Mouse (Mus musculus): ENCODE data around the gene Gm9918. TPM values are rescaled to one million over a fixed set of nuclear protein-coding genes. Genes with fewer than 3 reads are reported as not detected.

Gm9918 gene
- polyA plus RNA-seq, 1 experiment, result not detected

GRCm38 (mm10) chr15:102231748-102232147 is 38.6 kb upstream of the Gm9918 start, which contains the start of gene Itgb7:
Gene Itgb7, minus strand, starts transcription at chr15:102231944.
- DNase-seq (ENCODE audit: low read depth in 1 of 2, low spot score in 2 of 2), result peak in 1 of 2 experiments; percentile 81

GRCm38 (mm10) chr15:102232764-102233163 is 37.6 kb upstream of the Gm9918 start:
- 90% methylated on average over 7 of the region's 7 CpGs for WGBS
- no peak overlapping the region for H3K27ac ChIP-seq (ENCODE audit: insufficient read depth, low read length)
- TF ChIP-seq POLR2A (IDR thresholded peaks at IDR 0.05; ENCODE audit: low read depth, low read length) (no peak), CTCF (IDR thresholded peaks at IDR 0.05; ENCODE audit: extremely low read depth, insufficient read depth, insufficient read length, insufficient replicate concordance) (no peak)
- peaks cover 40% of the 10 kb centered on the region for H3K4me1 ChIP-seq (ENCODE audit: control insufficient read depth, insufficient read depth, insufficient read length)
- H3K36me3 ChIP-seq (ENCODE audit: control insufficient read depth, insufficient read depth, low read length), result no peaks in the 10 kb centered on the region
- no peak overlapping the region for H3K4me3 ChIP-seq (ENCODE audit: extremely low read depth, insufficient read depth, insufficient read length)
- DNase-seq (ENCODE audit: low read depth in 1 of 2, low spot score in 2 of 2), result no peak
- no peaks in the 10 kb centered on the region for H3K27me3 ChIP-seq (ENCODE audit: control insufficient read depth, insufficient read depth, low read length)

More at GRCm38 (mm10) chr15:102231748-102232147, 38.6 kb upstream of the Gm9918 start, which contains the start of gene Itgb7:
- 0 out of 2 replicates have a peak, but pooled peaks cover 4% of the 10 kb centered on the region for H3K36me3 ChIP-seq (ENCODE audit: control insufficient read depth, insufficient read depth, low read length)
- H3K4me1 ChIP-seq (ENCODE audit: control insufficient read depth, insufficient read depth, insufficient read length), result peaks cover 40% of the 10 kb centered on the region
- 8% methylated on average over 6 of the region's 6 CpGs for WGBS
- TF ChIP-seq CTCF (IDR thresholded peaks at IDR 0.05; ENCODE audit: extremely low read depth, insufficient read depth, insufficient read length, insufficient replicate concordance) (no peak), POLR2A (IDR thresholded peaks at IDR 0.05; ENCODE audit: low read depth, low read length) (peak; percentile 62; the same call in 1 of the 2 replicates)
- H3K27me3 ChIP-seq (ENCODE audit: control insufficient read depth, insufficient read depth, low read length), result no peaks in the 10 kb centered on the region
- peak within 1 kb of the TSS; percentile 69 for H3K4me3 ChIP-seq (ENCODE audit: extremely low read depth, insufficient read depth, insufficient read length)
- peak within 1 kb of the TSS; percentile 84 for H3K27ac ChIP-seq (ENCODE audit: insufficient read depth, low read length)

DNA sequence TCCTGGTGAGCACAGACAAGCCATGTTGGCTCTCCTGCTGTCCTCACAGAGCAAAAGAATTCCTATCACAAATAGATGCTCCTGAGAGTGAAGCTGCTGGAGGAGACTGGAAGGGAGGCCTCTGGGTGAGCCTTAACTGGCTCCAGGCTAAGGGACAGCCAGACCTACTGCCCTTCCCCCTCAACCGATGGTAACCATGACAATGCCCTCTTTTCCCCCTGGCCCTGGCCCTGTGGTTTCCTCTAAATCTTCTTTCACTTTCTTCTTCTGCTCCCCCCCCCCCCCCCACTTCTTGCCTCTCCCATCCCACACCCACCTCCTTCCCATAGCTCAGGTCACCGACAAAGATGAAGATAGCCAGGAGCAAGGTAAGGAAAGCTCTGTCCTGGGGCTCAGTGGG is 36.5 kb upstream of the Gm9918 start:
- Histone ChIP-seq H3K4me3 (ENCODE audit: extremely low read depth, insufficient read depth, insufficient read length) (no peak overlapping the region; the same call in 1 of the 2 replicates), H3K27me3 (ENCODE audit: control insufficient read depth, insufficient read depth, low read length) (no peaks in the 10 kb centered on the region), H3K36me3 (ENCODE audit: control insufficient read depth, insufficient read depth, low read length) (no peaks in the 10 kb centered on the region), H3K4me1 (ENCODE audit: control insufficient read depth, insufficient read depth, insufficient read length) (peaks cover 40% of the 10 kb centered on the region), H3K27ac (ENCODE audit: insufficient read depth, low read length) (peak overlapping the region; percentile 68)
- WGBS, result 0% methylated on average over 2 of the region's 2 CpGs
- peak in 1 of 2 experiments; percentile 56 for DNase-seq (ENCODE audit: low read depth in 1 of 2, low spot score in 2 of 2)
- TF ChIP-seq CTCF (IDR thresholded peaks at IDR 0.05; ENCODE audit: extremely low read depth, insufficient read depth, insufficient read length, insufficient replicate concordance) (no peak), POLR2A (IDR thresholded peaks at IDR 0.05; ENCODE audit: low read depth, low read length) (no peak)

GRCm38 (mm10) chr15:102235371-102236027 is 34.9 kb upstream of the Gm9918 start:
- WGBS, result 21% methylated on average over 21 of the region's 21 CpGs
- TF ChIP-seq CTCF (IDR thresholded peaks at IDR 0.05; ENCODE audit: extremely low read depth, insufficient read depth, insufficient read length, insufficient replicate concordance) (no peak), POLR2A (IDR thresholded peaks at IDR 0.05; ENCODE audit: low read depth, low read length) (no peak)
- peak overlapping the region; percentile 38 for H3K27ac ChIP-seq (ENCODE audit: insufficient read depth, low read length)
- peaks cover 40% of the 10 kb centered on the region for H3K4me1 ChIP-seq (ENCODE audit: control insufficient read depth, insufficient read depth, insufficient read length)
- no peaks in the 10 kb centered on the region for H3K27me3 ChIP-seq (ENCODE audit: control insufficient read depth, insufficient read depth, low read length)
- H3K36me3 ChIP-seq (ENCODE audit: control insufficient read depth, insufficient read depth, low read length), result no peaks in the 10 kb centered on the region
- DNase-seq (ENCODE audit: low read depth in 1 of 2, low spot score in 2 of 2), result no peak
- H3K4me3 ChIP-seq (ENCODE audit: extremely low read depth, insufficient read depth, insufficient read length), result peak overlapping the region; percentile 14; the same call in 1 of the 2 replicates

- WGBS, result 90% methylated on average over 14 of the region's 14 CpGs
- no peak overlapping the region for H3K4me3 ChIP-seq (ENCODE audit: extremely low read depth, insufficient read depth, insufficient read length)
- no peaks in the 10 kb centered on the region for H3K27me3 ChIP-seq (ENCODE audit: control insufficient read depth, insufficient read depth, low read length)
- H3K4me1 ChIP-seq (ENCODE audit: control insufficient read depth, insufficient read depth, insufficient read length), result peaks cover 27% of the 10 kb centered on the region; the same call in 1 of the 2 replicates
- no peak overlapping the region for H3K27ac ChIP-seq (ENCODE audit: insufficient read depth, low read length)
- TF ChIP-seq CTCF (IDR thresholded peaks at IDR 0.05; ENCODE audit: extremely low read depth, insufficient read depth, insufficient read length, insufficient replicate concordance) (no peak), POLR2A (IDR thresholded peaks at IDR 0.05; ENCODE audit: low read depth, low read length) (no peak)
- no peak for DNase-seq (ENCODE audit: low read depth in 1 of 2, low spot score in 2 of 2)
- H3K36me3 ChIP-seq (ENCODE audit: control insufficient read depth, insufficient read depth, low read length), result no peaks in the 10 kb centered on the region
Measured at GRCm38 (mm10) chr15:102238543-102239259, 31.7 kb upstream of the Gm9918 start.

GRCm38 (mm10) chr15:102239260-102239590 is 31.1 kb upstream of the Gm9918 start:
- DNase-seq (ENCODE audit: low read depth in 1 of 2, low spot score in 2 of 2), result peak; percentile 36 to 77
- H3K27me3 ChIP-seq (ENCODE audit: control insufficient read depth, insufficient read depth, low read length), result no peaks in the 10 kb centered on the region
- no peak overlapping the region for H3K4me3 ChIP-seq (ENCODE audit: extremely low read depth, insufficient read depth, insufficient read length)
- no peak overlapping the region for H3K27ac ChIP-seq (ENCODE audit: insufficient read depth, low read length)
- WGBS, result 20% methylated on average over 9 of the region's 9 CpGs
- H3K4me1 ChIP-seq (ENCODE audit: control insufficient read depth, insufficient read depth, insufficient read length), result peaks cover 21% of the 10 kb centered on the region; the same call in 1 of the 2 replicates
- no peak for TF ChIP-seq POLR2A (IDR thresholded peaks at IDR 0.05; ENCODE audit: low read depth, low read length)
- peak; percentile 90 for TF ChIP-seq CTCF (IDR thresholded peaks at IDR 0.05; ENCODE audit: extremely low read depth, insufficient read depth, insufficient read length, insufficient replicate concordance)
- H3K36me3 ChIP-seq (ENCODE audit: control insufficient read depth, insufficient read depth, low read length), result no peaks in the 10 kb centered on the region
